Mouse (Mus musculus) kidney, embryonic 14.5 days (tissue): ENCODE results near the gene Trim21. TPM values are rescaled to one million over a fixed set of nuclear protein-coding genes. Genes with fewer than 3 reads are reported as not detected.

Source experiments
- ATAC-seq: fragments of 200-750 bp; cut with Nextera tagmentation; 2 replicates; pipeline ENCODE4 v1.8.0; 2017; ENCODE audit warnings: moderate number of reproducible peaks, mild to moderate bottlenecking, moderate TSS enrichment, moderate library complexity; ENCODE audit not compliant: low FRiP score, low TSS enrichment
- H3K27ac ChIP-seq: fragments of 300-500 bp; sonication (generic); 2 replicates; pipeline ENCODE4 v1.5.1; 2014; ENCODE audit warnings: low read depth, mild to moderate bottlenecking, low read length, moderate library complexity, mixed read lengths
- H3K27me3 ChIP-seq: fragments of 300-500 bp; sonication (generic); 2 replicates; pipeline ENCODE4 v1.6.1; 2014; ENCODE audit warnings: mild to moderate bottlenecking, low read length; ENCODE audit not compliant: control insufficient read depth, insufficient read depth
- H3K36me3 ChIP-seq: fragments of 300-500 bp; sonication (generic); 2 replicates; pipeline ENCODE4 v1.6.1; 2014; ENCODE audit warnings: low read length, mixed read lengths; ENCODE audit not compliant: control insufficient read depth, insufficient read depth
- H3K4me1 ChIP-seq: fragments of 300-500 bp; sonication (generic); 2 replicates; pipeline ENCODE4 v1.6.1; 2014; ENCODE audit warnings: low read length, mixed read lengths; ENCODE audit not compliant: control insufficient read depth, insufficient read depth
- H3K4me2 ChIP-seq: fragments of 300-500 bp; sonication (generic); replicated peaks from 2 replicates; pipeline ENCODE4 v1.6.1; 2014; ENCODE audit warnings: low read depth, mild to moderate bottlenecking, low read length
- H3K4me3 ChIP-seq: fragments of 300-500 bp; sonication (generic); 2 replicates; pipeline ENCODE4 v1.5.1; 2014; ENCODE audit warnings: mild to moderate bottlenecking, low read length
- H3K9ac ChIP-seq: fragments of 300-500 bp; sonication (generic); 2 replicates; pipeline ENCODE4 v1.6.1; 2014; ENCODE audit warnings: low read depth, mild to moderate bottlenecking, low read length, moderate library complexity
- H3K9me3 ChIP-seq: fragments of 300-500 bp; sonication (generic); 2 replicates; pipeline ENCODE4 v1.6.1; 2016; ENCODE audit warnings: low read length; ENCODE audit not compliant: control insufficient read depth
- WGBS: fragments of 180-500 bp; shearing (Covaris S2); extraction: QIAGEN DNeasy Blood & Tissue Kit; methylation state at CpG from one replicate; pipeline ENCODE4 v1.1.7; 2014; 5-methylcytosine and 5-hydroxymethylcytosine counted together
- polyA plus RNA-seq: library from polyadenylated mRNA; unstranded; fragments of >200 nt; fragmentation: Nextera tagmentation; extraction: Ambion mirVana; gene quantifications from 2 replicates; pipeline ENCODE4 v1.2.1, GENCODE M21; 2014

Gene Trim21
- 0.68 and 1.5 TPM in 2 replicates for polyA plus RNA-seq

GRCm38 (mm10) chr7:102564999-102565997 is at the start of gene Trim21:
Gene Trim21 (minus strand): TSS chr7:102565486.
- Histone ChIP-seq H3K36me3 (no peaks in the 10 kb centered on the region), H3K4me2 (peak within 1 kb of the TSS; percentile 59), H3K27me3 (no peaks in the 10 kb centered on the region), H3K4me1 (no peaks in the 10 kb centered on the region), H3K4me3 (peak within 1 kb of the TSS; percentile 51), H3K27ac (no peak within 1 kb of the TSS), H3K9ac (peak within 1 kb of the TSS; percentile 62), H3K9me3 (no peaks in the 10 kb centered on the region)
- WGBS = 14% methylated on average over 10 of the region's 10 CpGs
- peak; percentile 99 for ATAC-seq

GRCm38 (mm10) chr7:102597378-102598031 is 32.2 kb upstream of the Trim21 start, which contains the start of gene Olfr552:
Gene Olfr552 (plus strand): TSS chr7:102597770.
- Histone ChIP-seq H3K4me2 (no peak within 1 kb of the TSS), H3K9me3 (no peaks in the 10 kb centered on the region), H3K4me1 (no peaks in the 10 kb centered on the region), H3K36me3 (no peaks in the 10 kb centered on the region), H3K4me3 (no peak within 1 kb of the TSS), H3K9ac (no peak within 1 kb of the TSS), H3K27me3 (no peaks in the 10 kb centered on the region), H3K27ac (no peak within 1 kb of the TSS)
- no peak for ATAC-seq
- WGBS = 67% methylated on average over 1 of the region's 1 CpGs

GRCm38 (mm10) chr7:102591786-102592185 is 26.5 kb upstream of the Trim21 start, which contains the start of gene Olfr551:
Gene Olfr551 (minus strand): TSS chr7:102591886.
- WGBS = 90% methylated on average over 3 of the region's 3 CpGs
- no peaks in the 10 kb centered on the region for H3K27me3 ChIP-seq
- no peak within 1 kb of the TSS for H3K27ac ChIP-seq
- no peaks in the 10 kb centered on the region for H3K36me3 ChIP-seq
- ATAC-seq = no peak
- no peaks in the 10 kb centered on the region for H3K9me3 ChIP-seq
- no peak within 1 kb of the TSS for H3K9ac ChIP-seq
- no peak within 1 kb of the TSS for H3K4me2 ChIP-seq
- H3K4me3 ChIP-seq = no peak within 1 kb of the TSS
- H3K4me1 ChIP-seq = no peaks in the 10 kb centered on the region

GRCm38 (mm10) chr7:102575998-102576397 is 10.7 kb upstream of the Trim21 start:
- no peaks in the 10 kb centered on the region for H3K27me3 ChIP-seq
- H3K4me3 ChIP-seq = no peak overlapping the region
- 78% methylated on average over 6 of the region's 6 CpGs for WGBS
- H3K36me3 ChIP-seq = no peaks in the 10 kb centered on the region
- no peaks in the 10 kb centered on the region for H3K9me3 ChIP-seq
- no peak overlapping the region for H3K4me2 ChIP-seq
- no peak overlapping the region for H3K27ac ChIP-seq
- H3K9ac ChIP-seq = no peak overlapping the region
- no peak for ATAC-seq
- H3K4me1 ChIP-seq = no peaks in the 10 kb centered on the region

- H3K4me3 ChIP-seq = no peak overlapping the region
- H3K4me2 ChIP-seq = no peak overlapping the region
- H3K27ac ChIP-seq = no peak overlapping the region
- 86% methylated on average over 3 of the region's 3 CpGs for WGBS
- H3K36me3 ChIP-seq = no peaks in the 10 kb centered on the region
- ATAC-seq = no peak
- no peaks in the 10 kb centered on the region for H3K9me3 ChIP-seq
- no peaks in the 10 kb centered on the region for H3K4me1 ChIP-seq
- no peaks in the 10 kb centered on the region for H3K27me3 ChIP-seq
- H3K9ac ChIP-seq = no peak overlapping the region
Observed at GRCm38 (mm10) chr7:102573174-102573830, 8.0 kb upstream of the Trim21 start.

GRCm38 (mm10) chr7:102571142-102571541 is 5.9 kb upstream of the Trim21 start, which contains the start of gene Olfr550:
Gene Olfr550 (plus strand): TSS chr7:102571442.
- Histone ChIP-seq H3K27ac (no peak within 1 kb of the TSS), H3K9me3 (no peaks in the 10 kb centered on the region), H3K4me2 (no peak within 1 kb of the TSS), H3K4me1 (no peaks in the 10 kb centered on the region), H3K9ac (no peak within 1 kb of the TSS), H3K27me3 (no peaks in the 10 kb centered on the region), H3K36me3 (no peaks in the 10 kb centered on the region), H3K4me3 (no peak within 1 kb of the TSS)
- no peak for ATAC-seq
- 93% methylated on average over 8 of the region's 8 CpGs for WGBS

GRCm38 (mm10) chr7:102566219-102566618 is 933 bp upstream of the Trim21 start:
- no peak for ATAC-seq
- H3K4me3 ChIP-seq = no peak overlapping the region
- no peak overlapping the region for H3K27ac ChIP-seq
- H3K36me3 ChIP-seq = no peaks in the 10 kb centered on the region
- H3K4me2 ChIP-seq = no peak overlapping the region
- no peaks in the 10 kb centered on the region for H3K4me1 ChIP-seq
- 82% methylated on average over 4 of the region's 4 CpGs for WGBS
- no peak overlapping the region for H3K9ac ChIP-seq
- no peaks in the 10 kb centered on the region for H3K27me3 ChIP-seq
- H3K9me3 ChIP-seq = no peaks in the 10 kb centered on the region

GRCm38 (mm10) chr7:102553279-102553678 is 12.0 kb downstream of the Trim21 start:
- H3K36me3 ChIP-seq = no peaks in the 10 kb centered on the region
- no peaks in the 10 kb centered on the region for H3K9me3 ChIP-seq
- H3K9ac ChIP-seq = no peak overlapping the region
- no peak overlapping the region for H3K4me3 ChIP-seq
- ATAC-seq = no peak
- H3K4me1 ChIP-seq = no peaks in the 10 kb centered on the region
- no peaks in the 10 kb centered on the region for H3K27me3 ChIP-seq
- H3K27ac ChIP-seq = no peak overlapping the region
- WGBS = 81% methylated on average over 3 of the region's 3 CpGs
- H3K4me2 ChIP-seq = no peak overlapping the region
